ENCODE assay signal across 10 mouse cellular contexts in genomic region chr4:134449595-134450391, GRCm38 (mm10). TPM values are rescaled to one million over a fixed set of nuclear protein-coding genes. Genes with fewer than 3 reads are reported as not detected.
DNase-seq lines count a peak whose midpoint lies in the region; ATAC-seq and TF ChIP-seq lines count a peak whose summit lies in the region.
"Had no signal": no experiment of that assay in that cellular context is flagged by ENCODE, and none has a peak within 500 bp of the region (broad histone marks: within the 10 kb centered on the region; RNA-seq: fewer than 3 reads in every experiment).

No protein-coding gene starts in this region.

- no peaks in the 10 kb centered on the region for H3K9me3 ChIP-seq in lung, embryonic 16.5 days (ENCODE audit: control insufficient read depth, low read length)
- no peaks in the 10 kb centered on the region for H3K9me3 ChIP-seq in liver, postnatal 0 days (ENCODE audit: low read length)
- H3K9me3 ChIP-seq: limb, embryonic 15.5 days had no signal

- no peak for DNase-seq in lung, adult 2 months
- DNase-seq in cerebellum, postnatal 36 days, result peak; percentile 76 to 78
- peak; percentile 32 for DNase-seq in kidney, postnatal 10 days
- DNase-seq in gastrocnemius, postnatal 4 days (ENCODE audit: low spot score in 2 of 2), result no peak
- DNase-seq in ovary, postnatal 36 days (ENCODE audit: low spot score), result no peak
- no peak for DNase-seq in liver, postnatal 0 days

- no peak for TF ChIP-seq EP300 in liver, postnatal 0 days (IDR thresholded peaks at IDR 0.05; ENCODE audit: low read depth)

- ATAC-seq in lung, embryonic 16.5 days (ENCODE audit: low read depth), result peak; percentile 56; the same call in 1 of the 2 replicates
- no peak for ATAC-seq in liver, postnatal 0 days
- ATAC-seq: Patski had no signal

- peaks cover 28% of the 10 kb centered on the region for H3K27me3 ChIP-seq in lung, embryonic 16.5 days (ENCODE audit: control insufficient read depth, insufficient read depth, low read depth, low read length)
- 0 out of 2 replicates have a peak, but pooled peaks cover 2% of the 10 kb centered on the region for H3K27me3 ChIP-seq in liver, postnatal 0 days (ENCODE audit: insufficient read depth, low read length)
- H3K27me3 ChIP-seq: Patski had no signal

- H3K4me3 ChIP-seq in lung, embryonic 16.5 days (ENCODE audit: low read length), result no peak overlapping the region
- no peak overlapping the region for H3K4me3 ChIP-seq in lung, adult 2 months (replicated peaks; ENCODE audit: extremely low read depth, low read depth, low read length)
- H3K4me3 ChIP-seq in olfactory bulb, adult 2 months (ENCODE audit: insufficient read depth, low read depth, low read length), result no peak overlapping the region
- H3K4me3 ChIP-seq in liver, postnatal 0 days (ENCODE audit: low read depth, low read length), result no peak overlapping the region
- H3K4me3 ChIP-seq: limb, embryonic 15.5 days had no signal

- no peak overlapping the region for H3K27ac ChIP-seq in lung, embryonic 16.5 days (ENCODE audit: low read length)
- H3K27ac ChIP-seq in olfactory bulb, adult 2 months (ENCODE audit: insufficient read depth, low read depth, low read length), result peak overlapping the region; percentile 86
- no peak overlapping the region for H3K27ac ChIP-seq in liver, postnatal 0 days (ENCODE audit: low read depth)
- H3K27ac ChIP-seq: limb, embryonic 15.5 days had no signal

- H3K4me1 ChIP-seq in lung, embryonic 16.5 days (replicated peaks; ENCODE audit: control insufficient read depth, insufficient read depth, low read length), result peaks cover 6% of the 10 kb centered on the region
- H3K4me1 ChIP-seq in lung, adult 2 months (ENCODE audit: control insufficient read depth, insufficient read depth, low read length), result peaks cover 4% of the 10 kb centered on the region
- peaks cover 50% of the 10 kb centered on the region for H3K4me1 ChIP-seq in olfactory bulb, adult 2 months (ENCODE audit: control insufficient read depth, insufficient read depth, low read length)
- H3K4me1 ChIP-seq in liver, postnatal 0 days (ENCODE audit: insufficient read depth), result no peaks in the 10 kb centered on the region

- 40% methylated on average over 13 of the region's 13 CpGs for WGBS in lung, embryonic 16.5 days
- WGBS in lung, adult 2 months, result 72% methylated on average over 13 of the region's 13 CpGs
- WGBS in olfactory bulb, adult 2 months, result 34% methylated on average over 13 of the region's 13 CpGs
- 55% methylated on average over 13 of the region's 13 CpGs for WGBS in liver, postnatal 0 days (ENCODE audit: insufficient replicate concordance)

- no peaks in the 10 kb centered on the region for H3K36me3 ChIP-seq in lung, embryonic 16.5 days (ENCODE audit: control insufficient read depth, insufficient read depth, low read length)
- H3K36me3 ChIP-seq in liver, postnatal 0 days (replicated peaks; ENCODE audit: insufficient read depth, low read length), result no peaks in the 10 kb centered on the region
- H3K36me3 ChIP-seq: limb, embryonic 15.5 days had no signal

- no peak overlapping the region for H3K4me2 ChIP-seq in lung, embryonic 16.5 days (ENCODE audit: low read depth, low read length)
- no peak overlapping the region for H3K4me2 ChIP-seq in liver, postnatal 0 days (ENCODE audit: low read depth, low read length)
- H3K4me2 ChIP-seq: limb, embryonic 15.5 days had no signal

- no peak for TF ChIP-seq POLR2A in lung, adult 2 months (IDR thresholded peaks at IDR 0.05; ENCODE audit: borderline replicate concordance, extremely low read depth, low read depth, low read length)
- TF ChIP-seq POLR2A in olfactory bulb, adult 2 months (IDR thresholded peaks at IDR 0.05; ENCODE audit: insufficient read depth, low read depth, low read length), result no peak

- no peak for TF ChIP-seq CTCF in lung, adult 2 months (IDR thresholded peaks at IDR 0.05; ENCODE audit: insufficient read depth, low read length)
- TF ChIP-seq CTCF in olfactory bulb, adult 2 months (IDR thresholded peaks at IDR 0.05; ENCODE audit: insufficient read depth, low read depth, low read length), result no peak
- TF ChIP-seq CTCF in liver, postnatal 0 days (IDR thresholded peaks at IDR 0.05; ENCODE audit: low read depth), result no peak

- no peak overlapping the region for H3K9ac ChIP-seq in lung, embryonic 16.5 days (ENCODE audit: low read length)
- H3K9ac ChIP-seq in liver, postnatal 0 days (replicated peaks), result no peak overlapping the region
- H3K9ac ChIP-seq: limb, embryonic 15.5 days had no signal

RNA-seq across cellular contexts. Expression of gene Stmn1, which starts 18.3 kb away (rescaled TPM):
- 1,638 and 1,729 TPM in 2 replicates for polyA plus RNA-seq in lung, embryonic 16.5 days (2015; fragmentation: Nextera tagmentation; extraction: Ambion mirVana)
- polyA plus RNA-seq in lung, adult 2 months (2012; rRNA removed), result 18.8 and 38.6 TPM in 2 replicates
- polyA plus RNA-seq in olfactory bulb, adult 2 months (2012; ENCODE audit: insufficient read depth, insufficient read length, low replicate concordance, missing spikeins), result 402 and 593 TPM in 2 replicates
- 100 to 1,000 TPM; 152 to 171 TPM for total RNA-seq in gastrocnemius, postnatal 4 days (2021)
- polyA plus RNA-seq in liver, postnatal 0 days (2015; fragmentation: Nextera tagmentation; extraction: Ambion mirVana), result 249 and 258 TPM in 2 replicates

RNA-seq across cellular contexts. Expression of gene Paqr7, which starts 46.7 kb away (rescaled TPM):
- 6.9 and 8.7 TPM in 2 replicates for polyA plus RNA-seq in lung, embryonic 16.5 days (2015; fragmentation: Nextera tagmentation; extraction: Ambion mirVana)
- polyA plus RNA-seq in lung, adult 2 months (2012; rRNA removed), result 146 and 205 TPM in 2 replicates
- polyA plus RNA-seq in olfactory bulb, adult 2 months (2012; ENCODE audit: insufficient read depth, insufficient read length, low replicate concordance, missing spikeins), result not detected in 2 replicates
- 1 to 10 TPM; 4.8 to 6.3 TPM for total RNA-seq in gastrocnemius, postnatal 4 days (2021)
- polyA plus RNA-seq in liver, postnatal 0 days (2015; fragmentation: Nextera tagmentation; extraction: Ambion mirVana), result 12.4 and 17.8 TPM in 2 replicates

RNA-seq across cellular contexts. Expression of gene Pafah2, which starts 53.7 kb away (rescaled TPM):
- polyA plus RNA-seq in lung, embryonic 16.5 days (2015; fragmentation: Nextera tagmentation; extraction: Ambion mirVana), result 14.3 and 14.6 TPM in 2 replicates
- 35.6 and 41.0 TPM in 2 replicates for polyA plus RNA-seq in lung, adult 2 months (2012; rRNA removed)
- not detected in 2 replicates for polyA plus RNA-seq in olfactory bulb, adult 2 months (2012; ENCODE audit: insufficient read depth, insufficient read length, low replicate concordance, missing spikeins)
- 1 to 10 TPM; 4.4 to 4.9 TPM for total RNA-seq in gastrocnemius, postnatal 4 days (2021)
- polyA plus RNA-seq in liver, postnatal 0 days (2015; fragmentation: Nextera tagmentation; extraction: Ambion mirVana), result 13.5 and 14.3 TPM in 2 replicates

Comparison
In these comparisons a context has a peak if more than half of its experiments do, and no peak if none do; other contexts are left out.
1. DNase-seq: peak in cerebellum, postnatal 36 days (2 of 2) and kidney, postnatal 10 days (single experiment); none in lung, adult 2 months (single experiment), gastrocnemius, postnatal 4 days (0 of 2), ovary, postnatal 36 days (single experiment) and liver, postnatal 0 days (single experiment).